Mouse (Mus musculus): ENCODE measurements at regions not wholly inside any gene's neighbourhood (a gene's known extent, or its start where the extent isn't known, plus 50 kb on each side); places are given as distances from the start of the nearest gene placed in this dataset.

DNA sequence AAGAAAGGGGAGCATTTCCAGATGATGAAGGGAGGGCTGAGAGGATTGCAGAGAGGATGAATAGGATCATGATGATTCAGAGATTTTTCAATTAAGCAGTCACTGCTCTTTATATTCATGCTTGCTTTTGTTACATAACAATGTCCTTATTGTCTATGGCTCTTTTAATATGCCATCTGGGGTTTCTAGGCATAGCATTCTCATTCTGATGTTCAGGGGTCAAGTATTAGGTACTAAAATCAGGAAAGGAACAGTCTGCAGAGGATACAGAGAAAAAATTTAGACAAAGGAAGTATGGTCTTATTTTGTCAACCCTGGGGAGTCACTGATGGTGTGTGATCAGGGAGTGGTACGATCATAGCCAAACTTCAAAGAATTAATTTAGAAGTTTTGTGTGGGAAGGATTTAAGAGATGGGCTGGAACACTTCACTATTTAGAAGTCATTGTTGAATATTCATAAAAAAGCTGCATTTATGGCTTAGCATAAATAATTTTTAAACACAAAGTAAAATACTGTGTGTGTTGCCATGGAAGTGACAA, 176.6 kb upstream of the Vstm2a start:
- intact Hi-C loops (cut with DNase I), result no loop called here

DNA sequence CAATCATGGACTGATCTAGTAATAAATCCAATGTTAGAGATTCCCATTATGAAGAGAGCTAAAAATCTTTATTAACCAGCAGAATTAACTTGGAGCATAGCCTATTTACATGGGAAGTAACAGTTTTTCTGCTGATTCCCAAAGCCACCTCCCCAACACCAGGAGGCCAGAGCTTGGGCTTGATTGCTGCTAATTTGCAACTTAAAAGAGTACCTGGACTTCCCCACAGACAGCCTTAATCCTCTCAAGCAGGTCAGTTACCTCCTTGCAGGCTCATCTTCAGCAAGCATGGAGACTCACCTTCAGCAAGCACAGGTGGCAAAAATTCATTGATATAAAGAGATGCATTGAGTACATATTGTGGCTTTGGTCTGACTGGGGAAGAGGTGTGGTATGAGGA, 143.7 kb upstream of the Vstm2a start:
- no peak for DNase-seq (ENCODE audit: low spot score in 2 of 2)

More for the DNA sequence above, 176.6 kb upstream of the Vstm2a start:
- DNase-seq (ENCODE audit: low spot score in 2 of 2), result peak in 1 of 2 experiments; percentile 1

More for the DNA sequence above, 143.7 kb upstream of the Vstm2a start:
- intact Hi-C loops (cut with DNase I), result no loop called here

All from left cerebral cortex, postnatal 14 days (tissue).